Mouse (Mus musculus) midbrain, embryonic 14.5 days (tissue): Measurements from ENCODE around the gene Slc6a11. TPM values are rescaled to one million over a fixed set of nuclear protein-coding genes. Genes with fewer than 3 reads are reported as not detected.
A peak's percentile ranks its signal among the peaks of the same experiment; 100 is the strongest.

ENCODE experiments used
- ATAC-seq: fragments of 200-750 bp; cut with Nextera tagmentation; 2 replicates; pipeline ENCODE4 v1.8.0; 2017; ENCODE audit warnings: moderate number of reproducible peaks, moderate library complexity; ENCODE audit not compliant: low FRiP score, low TSS enrichment
- DNase-seq: peaks from one replicate; pipeline ENCODE4 v3.0.0-alpha.2; 2015
- H3K27ac ChIP-seq: fragments of 300-500 bp; sonication (generic); replicated peaks from 2 replicates; pipeline ENCODE4 v1.5.1; 2014; ENCODE audit warnings: mild to moderate bottlenecking, low read depth, low read length, moderate library complexity
- H3K27me3 ChIP-seq: fragments of 300-500 bp; sonication (generic); 2 replicates; pipeline ENCODE4 v1.6.1; 2014; ENCODE audit warnings: low read length, control low read depth, mixed read lengths; ENCODE audit not compliant: control insufficient read depth, insufficient read depth
- H3K36me3 ChIP-seq: fragments of 300-500 bp; sonication (generic); 2 replicates; pipeline ENCODE4 v1.6.1; 2014; ENCODE audit warnings: low read length, control low read depth; ENCODE audit not compliant: control insufficient read depth, insufficient read depth
- H3K4me1 ChIP-seq: fragments of 300-500 bp; sonication (generic); 2 replicates; pipeline ENCODE4 v1.6.1; 2014; ENCODE audit warnings: mild to moderate bottlenecking, antibody characterized with exemption, low read length, control low read depth; ENCODE audit not compliant: control insufficient read depth, insufficient read depth
- H3K4me2 ChIP-seq: fragments of 300-500 bp; sonication (generic); 2 replicates; pipeline ENCODE4 v1.6.1; 2014; ENCODE audit warnings: mild to moderate bottlenecking, low read length, moderate library complexity
- H3K4me3 ChIP-seq: fragments of 300-500 bp; sonication (generic); replicated peaks from 2 replicates; pipeline ENCODE4 v1.5.1; 2014; ENCODE audit warnings: low read depth, low read length
- H3K9ac ChIP-seq: fragments of 300-500 bp; sonication (generic); replicated peaks from 2 replicates; pipeline ENCODE4 v1.6.1; 2014; ENCODE audit warnings: mild to moderate bottlenecking, low read length, moderate library complexity
- H3K9me3 ChIP-seq: fragments of 300-500 bp; sonication (generic); 2 replicates; pipeline ENCODE4 v1.6.1; 2016; ENCODE audit warnings: low read length, control low read depth, mixed read lengths; ENCODE audit not compliant: control insufficient read depth
- WGBS: fragments of 180-500 bp; shearing (Covaris S2); extraction: QIAGEN DNeasy Blood & Tissue Kit; methylation state at CpG from one replicate; pipeline ENCODE4 v1.1.7; 2014; 5-methylcytosine and 5-hydroxymethylcytosine counted together
- polyA plus RNA-seq: library from polyadenylated mRNA; unstranded; fragments of >200 nt; fragmentation: Nextera tagmentation; extraction: Ambion mirVana; gene quantifications from 2 replicates; pipeline ENCODE4 v1.2.1, GENCODE M21; 2014

Slc6a11 gene
- polyA plus RNA-seq, 1 experiment from 2014 or later = 15.0 TPM

DNA sequence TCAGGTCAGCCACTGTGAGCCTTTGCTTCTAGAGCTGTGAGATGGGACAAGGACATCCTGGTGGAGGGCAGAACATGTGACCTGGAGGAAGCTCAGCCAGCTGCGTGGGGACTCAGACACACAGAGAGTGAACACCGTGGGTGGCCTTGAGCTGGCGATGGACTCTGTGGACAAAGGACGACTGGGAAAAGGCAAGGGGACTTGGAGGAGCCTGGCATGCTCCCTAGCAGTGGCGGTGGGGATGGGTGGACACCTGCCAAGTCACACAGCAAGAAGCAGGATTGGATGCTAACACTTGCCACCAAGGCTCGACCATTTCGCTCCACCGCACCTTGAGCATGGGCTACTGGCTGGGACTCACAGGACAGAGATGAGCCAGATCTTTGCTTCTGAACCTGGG lies 57.8 kb downstream of the Slc6a11 start:
- no peak overlapping the region for H3K9ac ChIP-seq
- H3K9me3 ChIP-seq = peaks cover 7% of the 10 kb centered on the region; the same call in 1 of the 2 replicates
- DNase-seq (no peak), ATAC-seq (no peak)
- no peak overlapping the region for H3K27ac ChIP-seq
- no peak overlapping the region for H3K4me3 ChIP-seq
- no peak overlapping the region for H3K4me2 ChIP-seq
- H3K27me3 ChIP-seq = peaks cover 91% of the 10 kb centered on the region
- no peaks in the 10 kb centered on the region for H3K36me3 ChIP-seq
- H3K4me1 ChIP-seq = no peaks in the 10 kb centered on the region
- 77% methylated on average over 8 of the region's 8 CpGs for WGBS

DNA sequence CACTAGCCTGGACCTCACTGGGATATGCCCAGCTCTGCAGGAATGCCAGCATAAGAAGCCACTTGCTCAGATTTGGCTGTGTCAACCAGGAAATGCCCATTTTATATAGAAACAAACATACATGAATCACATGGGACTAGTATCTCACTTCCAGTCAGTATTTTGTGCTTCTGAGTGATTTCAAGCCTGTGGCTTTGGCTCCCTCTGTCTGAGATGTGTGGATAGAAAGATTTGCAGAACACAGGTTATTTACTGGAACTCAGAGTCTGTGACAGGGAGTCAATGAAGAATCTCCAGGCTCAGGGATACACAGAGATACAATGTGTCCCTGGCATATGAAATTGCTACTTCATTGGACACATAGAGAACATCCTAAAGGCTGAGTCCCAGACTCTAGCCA lies 65.0 kb downstream of the Slc6a11 start:
- DNase-seq = peak; percentile 25
- H3K9ac ChIP-seq = no peak overlapping the region
- H3K36me3 ChIP-seq = no peaks in the 10 kb centered on the region
- no peak overlapping the region for H3K27ac ChIP-seq
- H3K4me2 ChIP-seq = no peak overlapping the region
- peaks cover 4% of the 10 kb centered on the region; the same call in 1 of the 2 replicates for H3K9me3 ChIP-seq
- H3K4me3 ChIP-seq = no peak overlapping the region
- peaks cover 68% of the 10 kb centered on the region for H3K27me3 ChIP-seq
- no peaks in the 10 kb centered on the region for H3K4me1 ChIP-seq
- no peak for ATAC-seq

- 51% methylated on average over 9 of the region's 9 CpGs for WGBS
- no peak overlapping the region for H3K27ac ChIP-seq
- peaks cover 35% of the 10 kb centered on the region for H3K27me3 ChIP-seq
- ATAC-seq = no peak
- H3K4me3 ChIP-seq = no peak overlapping the region
- DNase-seq = peak; percentile 67
- no peak overlapping the region for H3K9ac ChIP-seq
- no peaks in the 10 kb centered on the region for H3K4me1 ChIP-seq
- no peaks in the 10 kb centered on the region for H3K36me3 ChIP-seq
- no peaks in the 10 kb centered on the region for H3K9me3 ChIP-seq
- H3K4me2 ChIP-seq = no peak overlapping the region
These were observed 68.3 kb downstream of the Slc6a11 start for GRCm38 (mm10) chr6:114199200-114199845.

GRCm38 (mm10) chr6:114204557-114204956 lies 73.5 kb downstream of the Slc6a11 start:
- Histone ChIP-seq H3K27me3 (peaks cover 4% of the 10 kb centered on the region; the same call in 1 of the 2 replicates), H3K9ac (no peak overlapping the region), H3K4me1 (no peaks in the 10 kb centered on the region), H3K27ac (no peak overlapping the region), H3K4me2 (no peak overlapping the region), H3K9me3 (no peaks in the 10 kb centered on the region; the same call in 1 of the 2 replicates), H3K4me3 (no peak overlapping the region), H3K36me3 (no peaks in the 10 kb centered on the region)
- DNase-seq (no peak), ATAC-seq (no peak)
- WGBS = 91% methylated on average over 3 of the region's 3 CpGs

- DNase-seq (no peak), ATAC-seq (no peak)
- Histone ChIP-seq H3K27me3 (peaks cover 9% of the 10 kb centered on the region), H3K4me2 (no peak overlapping the region), H3K27ac (no peak overlapping the region), H3K4me3 (no peak overlapping the region), H3K36me3 (no peaks in the 10 kb centered on the region), H3K9ac (no peak overlapping the region), H3K9me3 (no peaks in the 10 kb centered on the region; the same call in 1 of the 2 replicates), H3K4me1 (no peaks in the 10 kb centered on the region)
- 95% methylated on average over 2 of the region's 2 CpGs for WGBS
These were observed 77.3 kb downstream of the Slc6a11 start for GRCm38 (mm10) chr6:114208296-114208695.

DNA sequence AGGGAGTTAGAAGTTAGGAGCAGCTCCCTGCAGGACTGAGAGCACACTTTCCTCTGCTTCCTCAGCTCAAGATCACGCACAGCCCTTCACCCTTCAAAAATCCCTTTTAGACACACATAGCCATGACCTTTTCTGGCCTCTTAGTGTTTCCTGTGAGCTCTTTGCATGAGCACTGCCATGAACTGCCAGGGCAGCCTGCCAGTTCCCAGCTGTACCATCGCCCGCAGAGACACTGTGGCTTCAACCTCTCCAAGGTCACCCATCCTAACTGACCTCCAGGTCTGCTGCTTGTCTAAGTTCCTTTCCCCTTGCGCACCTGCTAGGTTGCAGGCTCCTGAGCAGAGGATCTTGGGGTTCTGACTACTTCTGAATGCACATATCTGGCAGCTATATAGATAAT lies 83.4 kb downstream of the Slc6a11 start:
- ATAC-seq (no peak), DNase-seq (no peak)
- Histone ChIP-seq H3K27me3 (peaks cover 12% of the 10 kb centered on the region; the same call in 1 of the 2 replicates), H3K36me3 (no peaks in the 10 kb centered on the region), H3K4me1 (0 out of 2 replicates have a peak, but pooled peaks cover 4% of the 10 kb centered on the region), H3K4me2 (no peak overlapping the region), H3K4me3 (no peak overlapping the region), H3K9ac (no peak overlapping the region), H3K9me3 (no peaks in the 10 kb centered on the region), H3K27ac (no peak overlapping the region)
- 88% methylated on average over 4 of the region's 4 CpGs for WGBS

DNA sequence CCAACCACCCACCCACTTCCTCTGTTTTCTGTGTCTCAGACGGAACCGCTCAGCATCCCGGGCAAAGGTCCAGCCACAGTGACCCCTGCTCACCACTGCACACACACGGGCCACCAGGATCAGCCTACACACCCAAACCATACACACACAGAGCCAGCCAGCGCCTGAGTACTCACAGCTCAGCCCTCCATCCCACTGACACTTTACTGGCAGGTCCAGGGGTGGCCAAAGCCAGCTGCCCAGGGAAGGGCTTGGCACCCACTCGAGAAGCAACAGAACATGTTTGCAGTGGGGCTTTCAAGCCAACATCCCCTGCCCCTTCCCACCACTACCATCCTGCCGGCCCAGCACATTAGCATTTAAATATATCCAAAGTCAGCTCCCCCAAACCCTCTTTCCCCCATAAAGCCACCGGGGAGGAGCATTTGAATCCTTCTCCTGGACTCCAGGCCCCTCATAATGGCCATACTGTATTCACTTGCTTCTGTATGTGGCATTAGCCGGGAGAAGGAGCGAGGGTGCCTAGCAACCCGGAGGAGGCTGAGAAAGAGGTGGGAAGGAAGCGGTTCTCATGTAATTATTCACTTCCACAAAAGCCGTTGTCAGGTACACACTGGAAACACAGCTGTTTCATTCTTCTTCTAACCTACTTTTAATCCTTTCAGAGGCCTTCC lies 85.8 kb downstream of the Slc6a11 start:
- 40% methylated on average over 13 of the region's 13 CpGs for WGBS
- H3K9me3 ChIP-seq = no peaks in the 10 kb centered on the region
- H3K4me3 ChIP-seq = no peak overlapping the region
- H3K9ac ChIP-seq = no peak overlapping the region
- ATAC-seq = peak; percentile 53
- 0 out of 2 replicates have a peak, but pooled peaks cover 4% of the 10 kb centered on the region for H3K4me1 ChIP-seq
- peak; percentile 65 for DNase-seq
- H3K27ac ChIP-seq = peak overlapping the region; percentile 70
- 0 out of 2 replicates have a peak, but pooled peaks cover 3% of the 10 kb centered on the region for H3K27me3 ChIP-seq
- no peaks in the 10 kb centered on the region for H3K36me3 ChIP-seq
- H3K4me2 ChIP-seq = no peak overlapping the region

DNA sequence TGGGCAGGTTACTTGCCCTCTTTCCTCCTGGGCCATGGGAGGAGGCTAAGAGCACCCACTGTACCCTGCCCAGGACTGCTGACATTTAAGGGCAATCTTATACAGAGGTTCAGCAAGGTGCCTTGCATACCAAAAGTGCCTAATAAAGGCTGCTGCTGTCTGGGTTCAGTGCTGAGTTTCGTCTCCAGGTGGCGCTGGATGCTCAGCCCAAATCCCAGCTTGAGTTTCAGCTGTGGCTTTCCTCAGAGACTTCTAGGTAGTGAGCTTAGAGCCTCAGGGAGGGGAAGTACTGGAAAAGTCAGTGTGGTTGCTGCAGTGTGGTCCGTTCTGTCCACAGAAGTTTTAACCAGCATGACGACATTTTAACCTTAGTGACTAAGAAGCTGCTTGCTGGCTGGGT lies 93.4 kb downstream of the Slc6a11 start:
- H3K36me3 ChIP-seq = no peaks in the 10 kb centered on the region
- DNase-seq = peak; percentile 74
- no peak for ATAC-seq
- no peaks in the 10 kb centered on the region for H3K9me3 ChIP-seq
- H3K4me1 ChIP-seq = no peaks in the 10 kb centered on the region
- no peaks in the 10 kb centered on the region for H3K27me3 ChIP-seq
- 19% methylated on average over 4 of the region's 4 CpGs for WGBS
- no peak overlapping the region for H3K27ac ChIP-seq
- H3K9ac ChIP-seq = no peak overlapping the region
- H3K4me2 ChIP-seq = no peak overlapping the region
- no peak overlapping the region for H3K4me3 ChIP-seq

DNA sequence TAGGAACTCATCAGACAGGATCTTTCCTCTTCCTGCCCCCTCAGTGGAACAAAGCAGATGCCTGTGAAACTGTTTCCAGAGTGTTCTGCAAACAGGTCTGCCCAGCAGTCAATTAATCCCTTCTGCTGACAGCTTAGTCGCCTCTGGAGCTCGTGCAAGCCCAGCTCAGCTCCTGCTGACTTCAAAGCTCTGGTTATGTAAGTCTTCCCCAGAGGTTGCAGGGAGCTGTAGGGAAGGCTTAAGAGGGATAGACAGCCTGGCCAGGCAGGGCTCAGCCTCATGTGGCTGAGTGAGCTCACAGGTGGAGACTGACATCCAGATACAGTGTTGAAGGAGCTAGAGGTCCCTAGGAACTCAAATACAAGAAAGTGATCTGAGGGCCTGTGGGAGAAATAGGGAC lies 96.3 kb downstream of the Slc6a11 start:
- no peaks in the 10 kb centered on the region for H3K27me3 ChIP-seq
- WGBS = 2% methylated on average over 2 of the region's 2 CpGs
- no peak overlapping the region for H3K9ac ChIP-seq
- H3K27ac ChIP-seq = no peak overlapping the region
- ATAC-seq (no peak), DNase-seq (peak; percentile 63)
- H3K36me3 ChIP-seq = no peaks in the 10 kb centered on the region
- no peaks in the 10 kb centered on the region for H3K9me3 ChIP-seq
- H3K4me2 ChIP-seq = no peak overlapping the region
- H3K4me1 ChIP-seq = no peaks in the 10 kb centered on the region
- no peak overlapping the region for H3K4me3 ChIP-seq
